Mouse (Mus musculus) stomach, postnatal 0 days (tissue): Measurements from ENCODE around the gene Nek4.

ENCODE experiments used
- CTCF ChIP-seq: IDR thresholded peaks from 2 replicates; pipeline ENCODE4 v1.5.1; 2016; ENCODE audit warnings: antibody characterized with exemption, low read depth, mild to moderate bottlenecking, moderate library complexity
- EP300 ChIP-seq: optimal IDR thresholded peaks from 2 replicates; pipeline ENCODE3; 2016; ENCODE audit warnings: antibody characterized with exemption

- TF ChIP-seq CTCF (no peak), EP300 (no peak)
Observed at GRCm38 (mm10) chr14:30916516-30916915, 34.7 kb upstream of the Nek4 start.
